Mouse (Mus musculus): Measurements from ENCODE around the gene Tm9sf1. TPM values are rescaled to one million over a fixed set of nuclear protein-coding genes. Genes with fewer than 3 reads are reported as not detected.

Tm9sf1 gene
- 79.9 and 86.5 TPM in 2 replicates for polyA plus RNA-seq (2012; rRNA removed; ENCODE audit: low replicate concordance)

GRCm38 (mm10) chr14:55643060-55643907 is at the start of gene Tm9sf1:
TSS of gene Tm9sf1 (minus strand) at chr14:55643806.

GRCm38 (mm10) chr14:55681160-55682117 is 37.8 kb upstream of the Tm9sf1 start, which contains the start of gene Tinf2:
TSS of gene Tinf2 (minus strand) at chr14:55681820.

GRCm38 (mm10) chr14:55671833-55672740 is 28.5 kb upstream of the Tm9sf1 start, which contains the start of the genes Gmpr2 and Nedd8:
TSS of gene Gmpr2 (plus strand) at chr14:55671941.
TSS of gene Nedd8 (minus strand) at chr14:55672124.

GRCm38 (mm10) chr14:55659960-55660573 is 16.5 kb upstream of the Tm9sf1 start, which contains the start of gene Mdp1:
TSS of gene Mdp1 (minus strand) at chr14:55660508.

GRCm38 (mm10) chr14:55649884-55650283 is 6.3 kb upstream of the Tm9sf1 start, which contains the start of gene Tssk4:
TSS of gene Tssk4 (plus strand) at chr14:55650184.

GRCm38 (mm10) chr14:55637795-55638194 is 5.8 kb downstream of the Tm9sf1 start, which contains the start of gene Gm49378:
TSS of gene Gm49378 (minus strand) at chr14:55637895.

GRCm38 (mm10) chr14:55635523-55636007 is 8.0 kb downstream of the Tm9sf1 start, which contains the start of gene Ipo4:
TSS of gene Ipo4 (minus strand) at chr14:55635957.

GRCm38 (mm10) chr14:55617822-55618221 is 25.8 kb downstream of the Tm9sf1 start, which contains the start of gene Rec8:
TSS of gene Rec8 (plus strand) at chr14:55618037.

GRCm38 (mm10) chr14:55603271-55603632 is 40.4 kb downstream of the Tm9sf1 start, which contains the start of gene Irf9:
TSS of gene Irf9 (plus strand) at chr14:55603571.

GRCm38 (mm10) chr14:55591331-55591891 is 52.2 kb downstream of the Tm9sf1 start, which contains the start of gene Rnf31:
TSS of gene Rnf31 (plus strand) at chr14:55591708.

GRCm38 (mm10) chr14:55590748-55591330 is 52.8 kb downstream of the Tm9sf1 start, which contains the start of gene Psme2:
TSS of gene Psme2 (minus strand) at chr14:55591113.

Other genes starting within 250 kb of the Tm9sf1 start
- 37.4 and 44.9 TPM in 2 replicates for gene Dhrs4, start 165.0 kb downstream of the Tm9sf1 start, polyA plus RNA-seq (2012; rRNA removed; ENCODE audit: low replicate concordance)
- 4.7 and 7.6 TPM in 2 replicates for gene Carmil3, start 153.2 kb downstream of the Tm9sf1 start, polyA plus RNA-seq (2012; rRNA removed; ENCODE audit: low replicate concordance)
- gene Cpne6, start 133.4 kb downstream of the Tm9sf1 start, polyA plus RNA-seq (2012; rRNA removed; ENCODE audit: low replicate concordance): 0.04 and 0.06 TPM in 2 replicates
- not detected in 2 replicates for gene Nrl, start 118.8 kb downstream of the Tm9sf1 start, polyA plus RNA-seq (2012; rRNA removed; ENCODE audit: low replicate concordance)
- 48.9 and 49.2 TPM in 2 replicates for gene Pck2, start 103.5 kb downstream of the Tm9sf1 start, polyA plus RNA-seq (2012; rRNA removed; ENCODE audit: low replicate concordance)
- 81.8 and 97.0 TPM in 2 replicates for gene Dcaf11, start 83.8 kb downstream of the Tm9sf1 start, polyA plus RNA-seq (2012; rRNA removed; ENCODE audit: low replicate concordance)
- gene A730061H03Rik, start 83.4 kb downstream of the Tm9sf1 start, polyA plus RNA-seq (2012; rRNA removed; ENCODE audit: low replicate concordance): 3.3 and 3.4 TPM in 2 replicates
- gene Fitm1, start 68.2 kb downstream of the Tm9sf1 start, polyA plus RNA-seq (2012; rRNA removed; ENCODE audit: low replicate concordance): 1.3 and 183 TPM in 2 replicates
- 108 and 126 TPM in 2 replicates for gene Psme1, start 65.7 kb downstream of the Tm9sf1 start, polyA plus RNA-seq (2012; rRNA removed; ENCODE audit: low replicate concordance)
- 46.8 and 63.8 TPM in 2 replicates for gene Emc9, start 58.5 kb downstream of the Tm9sf1 start, polyA plus RNA-seq (2012; rRNA removed; ENCODE audit: low replicate concordance)
- gene Psme2, start 52.7 kb downstream of the Tm9sf1 start, polyA plus RNA-seq (2012; rRNA removed; ENCODE audit: low replicate concordance): 82.9 and 83.0 TPM in 2 replicates
- gene Rnf31, start 52.1 kb downstream of the Tm9sf1 start, polyA plus RNA-seq (2012; rRNA removed; ENCODE audit: low replicate concordance): 45.2 and 55.3 TPM in 2 replicates
- 87.7 and 150 TPM in 2 replicates for gene Irf9, start 40.2 kb downstream of the Tm9sf1 start, polyA plus RNA-seq (2012; rRNA removed; ENCODE audit: low replicate concordance)
- 1.1 and 1.5 TPM in 2 replicates for gene Rec8, start 25.8 kb downstream of the Tm9sf1 start, polyA plus RNA-seq (2012; rRNA removed; ENCODE audit: low replicate concordance)
- gene Ipo4, start 7.8 kb downstream of the Tm9sf1 start, polyA plus RNA-seq (2012; rRNA removed; ENCODE audit: low replicate concordance): 86.3 and 113 TPM in 2 replicates
- gene Gm49378, start 5.9 kb downstream of the Tm9sf1 start, polyA plus RNA-seq (2012; rRNA removed; ENCODE audit: low replicate concordance): 12.4 and 13.1 TPM in 2 replicates
- gene Tssk4, start 6.4 kb upstream of the Tm9sf1 start, polyA plus RNA-seq (2012; rRNA removed; ENCODE audit: low replicate concordance): 1.1 and 1.4 TPM in 2 replicates
- gene Mdp1, start 16.7 kb upstream of the Tm9sf1 start, polyA plus RNA-seq (2012; rRNA removed; ENCODE audit: low replicate concordance): 15.3 and 24.6 TPM in 2 replicates
- gene Gmpr2, start 28.1 kb upstream of the Tm9sf1 start, polyA plus RNA-seq (2012; rRNA removed; ENCODE audit: low replicate concordance): 12.7 and 32.2 TPM in 2 replicates
- 210 and 446 TPM in 2 replicates for gene Nedd8, start 28.3 kb upstream of the Tm9sf1 start, polyA plus RNA-seq (2012; rRNA removed; ENCODE audit: low replicate concordance)
- 12.8 and 15.9 TPM in 2 replicates for gene Tinf2, start 38.0 kb upstream of the Tm9sf1 start, polyA plus RNA-seq (2012; rRNA removed; ENCODE audit: low replicate concordance)
- 8.3 and 10.6 TPM in 2 replicates for gene Tgm1, start 70.1 kb upstream of the Tm9sf1 start, polyA plus RNA-seq (2012; rRNA removed; ENCODE audit: low replicate concordance)
- gene Rabggta, start 78.5 kb upstream of the Tm9sf1 start, polyA plus RNA-seq (2012; rRNA removed; ENCODE audit: low replicate concordance): 51.2 and 52.9 TPM in 2 replicates
- gene Dhrs1, start 101.9 kb upstream of the Tm9sf1 start, polyA plus RNA-seq (2012; rRNA removed; ENCODE audit: low replicate concordance): 75.4 and 104 TPM in 2 replicates
- gene Nop9, start 101.9 kb upstream of the Tm9sf1 start, polyA plus RNA-seq (2012; rRNA removed; ENCODE audit: low replicate concordance): 16.8 and 28.9 TPM in 2 replicates
- 2.9 and 3.4 TPM in 2 replicates for gene Cideb, start 114.7 kb upstream of the Tm9sf1 start, polyA plus RNA-seq (2012; rRNA removed; ENCODE audit: low replicate concordance)
- gene Ltb4r2, start 117.6 kb upstream of the Tm9sf1 start, polyA plus RNA-seq (2012; rRNA removed; ENCODE audit: low replicate concordance): 0.29 and 0.34 TPM in 2 replicates
- 5.1 and 7.6 TPM in 2 replicates for gene Ltb4r1, start 122.2 kb upstream of the Tm9sf1 start, polyA plus RNA-seq (2012; rRNA removed; ENCODE audit: low replicate concordance)
- 41.0 and 55.8 TPM in 2 replicates for gene Adcy4, start 140.3 kb upstream of the Tm9sf1 start, polyA plus RNA-seq (2012; rRNA removed; ENCODE audit: low replicate concordance)
- 21.9 and 26.5 TPM in 2 replicates for gene Ripk3, start 145.1 kb upstream of the Tm9sf1 start, polyA plus RNA-seq (2012; rRNA removed; ENCODE audit: low replicate concordance)
- 28.1 and 37.1 TPM in 2 replicates for gene Nfatc4, start 179.3 kb upstream of the Tm9sf1 start, polyA plus RNA-seq (2012; rRNA removed; ENCODE audit: low replicate concordance)
- 6.3 and 6.5 TPM in 2 replicates for gene Nynrin, start 210.2 kb upstream of the Tm9sf1 start, polyA plus RNA-seq (2012; rRNA removed; ENCODE audit: low replicate concordance)
- 0.26 and 0.33 TPM in 2 replicates for gene Cbln3, start 240.6 kb upstream of the Tm9sf1 start, polyA plus RNA-seq (2012; rRNA removed; ENCODE audit: low replicate concordance)
- 24.4 and 25.2 TPM in 2 replicates for gene Khnyn, start 241.1 kb upstream of the Tm9sf1 start, polyA plus RNA-seq (2012; rRNA removed; ENCODE audit: low replicate concordance)